Mouse (Mus musculus): ENCODE measurements around the gene Vav2.
A peak's percentile ranks its signal among the peaks of the same experiment; 100 is the strongest.

The Vav2 gene

GRCm38 (mm10) chr2:27441767-27442707 lies 15.2 kb upstream of the Vav2 start, which contains the start of gene Brd3os:
Gene Brd3os (plus strand): TSS chr2:27442324.
- DNase-seq (ENCODE audit: low read depth, low spot score) = peak; percentile 100

GRCm38 (mm10) chr2:27438281-27438680 lies 11.4 kb upstream of the Vav2 start:
- DNase-seq (ENCODE audit: low read depth, low spot score) = peak; percentile 59

GRCm38 (mm10) chr2:27437876-27438275 lies 11.0 kb upstream of the Vav2 start:
- DNase-seq (ENCODE audit: low read depth, low spot score) = no peak

- no peak for DNase-seq (ENCODE audit: low read depth, low spot score)
Measured at GRCm38 (mm10) chr2:27432599-27432998, 5.8 kb upstream of the Vav2 start.

- no peak for DNase-seq (ENCODE audit: low read depth, low spot score)
Measured at GRCm38 (mm10) chr2:27430621-27431020, 3.8 kb upstream of the Vav2 start.

- DNase-seq (ENCODE audit: low read depth, low spot score) = peak; percentile 89
Measured at GRCm38 (mm10) chr2:27428071-27428470, 1.2 kb upstream of the Vav2 start.

GRCm38 (mm10) chr2:27426406-27426854 lies 403 bp downstream of the Vav2 start:
- no peak for DNase-seq (ENCODE audit: low read depth, low spot score)

- peak; percentile 62 for DNase-seq (ENCODE audit: low read depth, low spot score)
Measured at GRCm38 (mm10) chr2:27425751-27426405, 955 bp downstream of the Vav2 start.

GRCm38 (mm10) chr2:27425161-27425611 lies 1.6 kb downstream of the Vav2 start:
- peak; percentile 68 for DNase-seq (ENCODE audit: low read depth, low spot score)

- DNase-seq (ENCODE audit: low read depth, low spot score) = no peak
Measured at GRCm38 (mm10) chr2:27423596-27423995, 3.2 kb downstream of the Vav2 start.

GRCm38 (mm10) chr2:27421293-27422068 lies 5.4 kb downstream of the Vav2 start:
- DNase-seq (ENCODE audit: low read depth, low spot score) = no peak

- DNase-seq (ENCODE audit: low read depth, low spot score) = no peak
Measured at GRCm38 (mm10) chr2:27418577-27419070, 8.2 kb downstream of the Vav2 start.

- DNase-seq (ENCODE audit: low read depth, low spot score) = no peak
Measured at GRCm38 (mm10) chr2:27417648-27418153, 9.1 kb downstream of the Vav2 start.

- DNase-seq (ENCODE audit: low read depth, low spot score) = no peak
Measured at GRCm38 (mm10) chr2:27416425-27416824, 10.4 kb downstream of the Vav2 start.

- DNase-seq (ENCODE audit: low read depth, low spot score) = no peak
Measured at GRCm38 (mm10) chr2:27415060-27415783, 11.6 kb downstream of the Vav2 start.

- no peak for DNase-seq (ENCODE audit: low read depth, low spot score)
Measured at GRCm38 (mm10) chr2:27413936-27414657, 12.7 kb downstream of the Vav2 start.

- DNase-seq (ENCODE audit: low read depth, low spot score) = no peak
Measured at GRCm38 (mm10) chr2:27413582-27413935, 13.3 kb downstream of the Vav2 start.

- DNase-seq (ENCODE audit: low read depth, low spot score) = peak; percentile 30
Measured at GRCm38 (mm10) chr2:27412245-27412800, 14.5 kb downstream of the Vav2 start.

- DNase-seq (ENCODE audit: low read depth, low spot score) = peak; percentile 86
Measured at GRCm38 (mm10) chr2:27411688-27412174, 15.1 kb downstream of the Vav2 start.

Measured in ZHBTc4 (cell line).